Mouse (Mus musculus) urinary bladder, postnatal 10 days (tissue): ENCODE data around the gene Oxct2b.
"Not testable (repeated sequence)": the region's sequence is repeated elsewhere in the genome, so short reads cannot be mapped to it uniquely, and the experiment has no call there.

Experiments
- DNase-seq: peaks from one replicate; pipeline ENCODE4 v3.0.0; 2022; ENCODE audit warnings: low spot score

Gene Oxct2b

DNA sequence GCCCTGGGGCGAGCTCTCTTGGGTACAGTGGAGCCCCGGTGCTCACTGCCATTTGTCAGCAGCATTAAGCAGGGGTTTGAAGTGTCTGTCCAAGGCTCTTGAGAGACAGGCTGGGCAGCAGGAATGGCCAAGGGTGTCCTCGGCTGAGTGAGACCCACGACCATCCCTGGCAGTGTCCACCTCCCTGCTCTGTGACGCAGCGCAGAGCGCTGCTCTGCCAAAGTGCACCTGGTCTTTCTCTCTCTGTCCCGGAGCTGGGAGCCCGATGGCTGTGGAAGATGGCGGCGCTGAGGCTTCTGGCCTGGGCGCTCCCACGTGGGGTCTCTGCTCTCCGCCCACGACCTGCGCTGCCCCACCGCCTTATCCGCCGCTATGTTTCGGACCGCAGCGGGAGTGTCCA lies at the start of gene Oxct2b:
TSS of gene Oxct2b (plus strand) at position 256 of the 400 bp plus-strand sequence.
- DNase-seq, result no peak

DNA sequence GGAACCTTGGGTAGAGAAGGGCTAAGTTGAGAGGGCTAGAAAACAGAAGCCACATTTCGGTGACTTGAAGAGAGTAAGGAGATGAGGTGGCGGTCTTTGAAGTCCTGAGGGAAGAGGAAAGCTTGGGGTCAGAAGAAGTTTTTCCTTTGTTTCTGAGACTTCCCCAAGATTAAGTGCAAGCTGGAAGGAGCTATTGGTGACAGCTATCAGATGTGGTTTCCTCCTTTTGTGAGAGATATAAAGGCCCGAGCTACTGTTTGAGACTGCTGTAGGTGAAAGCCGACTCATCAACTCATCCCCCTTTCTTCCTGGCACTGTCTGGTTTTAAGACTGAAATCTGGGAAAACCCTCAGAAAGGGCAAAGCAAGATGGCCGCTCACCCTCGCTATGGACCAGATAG lies 47.4 kb upstream of the Oxct2b start:
- DNase-seq, result no peak

DNA sequence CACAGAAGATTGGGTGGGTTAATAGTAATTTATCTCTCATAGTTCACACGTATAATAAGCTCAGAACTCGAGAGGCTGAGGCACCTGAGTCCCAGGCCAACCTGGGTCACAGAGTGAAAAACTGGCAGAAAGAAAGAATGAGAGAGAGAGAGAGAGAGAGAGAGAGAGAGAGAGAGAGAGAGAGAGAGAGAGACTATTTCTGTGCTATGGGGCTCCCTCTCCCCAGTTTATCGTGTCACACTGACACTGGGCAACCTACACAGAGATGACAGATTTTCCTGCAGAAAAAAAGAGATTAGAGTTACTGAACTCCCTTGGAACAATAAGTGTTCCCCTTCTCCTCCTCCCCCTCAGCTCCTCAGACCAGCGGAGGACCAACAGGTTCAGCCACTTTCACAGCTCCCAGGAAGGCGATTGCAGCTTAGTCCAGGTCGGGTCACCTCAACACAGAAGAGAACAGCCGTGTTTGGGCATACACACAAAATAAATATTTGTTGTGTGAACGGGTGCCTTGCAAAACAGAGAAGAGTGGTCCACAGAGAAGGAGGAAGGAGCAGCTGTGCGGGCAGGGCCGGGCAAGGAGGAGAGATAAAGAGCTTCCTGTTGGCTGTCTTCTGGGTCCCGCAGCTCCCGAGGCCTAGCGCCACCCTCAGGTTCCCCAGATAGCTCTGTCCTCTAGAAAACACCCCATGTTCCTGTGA lies 44.6 kb upstream of the Oxct2b start:
- peak; percentile 23 for DNase-seq

DNA sequence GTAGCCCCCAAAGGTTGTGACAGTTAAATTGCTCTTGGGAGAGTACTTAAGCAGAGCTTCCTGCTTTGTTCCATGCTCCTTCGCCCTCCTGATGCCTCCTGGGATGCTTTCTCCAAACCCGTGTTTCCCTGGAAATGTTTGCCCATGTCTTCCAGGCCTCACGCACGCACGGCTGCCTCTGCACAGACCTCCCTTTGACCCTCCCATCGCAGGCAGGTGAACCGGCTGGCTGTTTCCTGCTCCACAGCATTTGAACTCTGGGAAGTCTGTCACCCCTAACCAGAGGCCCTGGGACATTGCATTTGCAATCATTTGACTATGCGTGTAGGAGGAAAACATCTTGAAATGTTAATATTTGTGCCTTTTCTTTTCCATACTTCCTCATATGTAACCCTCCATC lies 39.1 kb upstream of the Oxct2b start:
- no peak for DNase-seq

DNA sequence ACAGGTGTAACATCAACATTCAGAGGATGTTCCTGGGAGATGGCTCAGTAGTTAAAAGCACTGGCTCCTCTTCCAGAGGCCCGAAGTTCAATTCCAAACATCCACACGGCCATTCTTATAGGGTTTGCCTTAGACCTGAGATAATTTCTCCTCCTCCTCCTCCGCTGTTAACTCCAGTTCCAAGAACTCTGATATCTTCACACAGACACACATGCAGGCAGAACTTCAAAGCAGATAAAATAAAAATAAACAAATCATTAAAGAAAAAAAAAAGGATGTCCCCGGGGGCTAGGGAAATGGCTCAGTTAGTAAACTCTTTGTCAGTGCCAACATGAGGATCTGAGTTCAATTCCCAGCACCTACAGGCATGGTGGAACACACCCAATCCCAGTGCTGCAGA lies 37.8 kb upstream of the Oxct2b start:
- no peak for DNase-seq

DNA sequence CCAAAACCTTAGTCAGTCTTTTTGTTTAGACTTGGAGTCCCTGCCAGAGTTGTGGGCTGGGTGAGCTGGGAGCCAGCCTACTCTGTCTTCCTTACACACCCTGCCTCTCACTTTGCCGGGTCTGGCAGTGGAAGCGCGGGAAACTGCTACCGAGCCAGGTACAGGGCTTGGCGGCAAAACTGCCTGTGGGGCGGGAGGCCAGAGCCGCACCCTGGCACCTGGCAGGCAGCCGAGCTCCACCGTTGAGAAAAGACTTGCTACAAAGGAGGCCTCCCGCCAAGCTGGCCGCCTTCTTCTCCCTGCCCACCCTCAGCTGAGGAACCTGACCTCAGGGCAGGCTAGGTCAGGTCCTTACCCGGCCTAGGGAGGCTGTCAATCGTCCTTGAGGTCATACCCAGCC lies 35.3 kb upstream of the Oxct2b start:
- DNase-seq, result no peak

DNA sequence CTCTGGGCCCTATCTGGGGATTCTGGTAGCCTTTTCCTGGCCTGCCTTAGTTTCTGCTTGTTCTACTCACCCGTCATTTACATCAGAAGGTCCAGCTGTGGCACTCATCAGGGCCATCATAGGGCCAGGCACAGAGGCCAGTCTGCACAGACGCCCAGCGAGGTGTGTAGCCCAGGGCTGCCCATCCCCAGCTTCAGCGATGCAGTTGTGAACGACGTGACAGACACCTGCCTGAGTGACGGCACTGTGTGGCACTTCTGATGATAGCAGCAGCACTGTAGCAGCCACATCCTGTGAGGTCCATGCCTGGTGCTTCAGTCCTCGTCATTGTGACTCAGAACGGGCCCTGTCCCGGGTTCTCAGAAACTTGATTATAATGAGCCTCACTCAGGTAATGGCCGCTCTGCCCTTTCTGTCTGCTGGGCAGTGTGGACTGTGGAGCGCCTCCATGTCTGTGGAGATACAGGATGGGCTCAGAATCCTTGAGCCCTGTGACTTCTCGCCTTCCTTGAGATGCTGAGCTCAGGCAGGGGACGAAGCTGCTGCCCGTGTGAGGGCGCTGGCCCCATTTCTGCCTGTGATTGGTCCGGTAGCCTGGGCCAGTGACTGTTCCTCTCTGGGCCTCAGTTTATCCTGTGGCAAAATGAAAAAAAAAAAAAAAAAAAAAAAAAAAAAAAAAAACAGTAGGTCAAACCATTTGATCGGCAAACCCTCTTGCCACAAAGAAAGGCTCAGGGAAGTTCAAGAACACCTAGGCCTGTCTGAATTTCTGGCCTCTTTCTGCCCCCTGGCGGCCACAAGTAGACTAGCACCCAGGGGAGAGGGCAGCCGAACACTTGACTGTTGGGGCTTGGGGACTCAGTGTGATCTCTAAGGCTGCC lies 33.5 kb upstream of the Oxct2b start:
- DNase-seq, result no peak

DNA sequence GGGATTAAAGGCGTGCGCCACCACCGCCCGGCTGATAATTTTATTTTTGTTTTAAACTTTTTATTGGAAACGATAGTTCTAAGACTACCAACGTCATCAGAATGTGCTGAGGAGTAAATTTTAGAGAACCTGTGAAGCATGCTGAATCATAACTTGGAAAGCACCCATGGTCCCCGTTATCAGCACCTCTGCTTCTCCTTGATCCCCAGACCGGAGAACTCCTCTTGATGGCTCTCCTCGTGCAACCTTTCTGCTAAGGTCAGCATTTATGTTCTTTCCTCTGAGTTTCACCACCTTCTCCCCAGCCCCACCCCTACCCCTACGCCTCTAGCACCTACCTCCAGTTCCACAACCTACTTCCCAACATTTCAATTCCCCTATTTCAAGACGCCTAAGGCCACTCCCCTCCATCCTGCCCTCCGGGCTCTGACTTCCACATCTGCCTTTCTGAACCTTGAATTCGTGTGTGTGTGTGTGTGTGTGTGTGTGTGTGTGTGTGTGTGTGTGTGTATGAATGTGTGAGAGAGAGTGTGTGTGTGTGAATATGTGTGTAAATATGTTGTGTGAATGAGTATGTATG lies 32.7 kb upstream of the Oxct2b start:
- no peak for DNase-seq

DNA sequence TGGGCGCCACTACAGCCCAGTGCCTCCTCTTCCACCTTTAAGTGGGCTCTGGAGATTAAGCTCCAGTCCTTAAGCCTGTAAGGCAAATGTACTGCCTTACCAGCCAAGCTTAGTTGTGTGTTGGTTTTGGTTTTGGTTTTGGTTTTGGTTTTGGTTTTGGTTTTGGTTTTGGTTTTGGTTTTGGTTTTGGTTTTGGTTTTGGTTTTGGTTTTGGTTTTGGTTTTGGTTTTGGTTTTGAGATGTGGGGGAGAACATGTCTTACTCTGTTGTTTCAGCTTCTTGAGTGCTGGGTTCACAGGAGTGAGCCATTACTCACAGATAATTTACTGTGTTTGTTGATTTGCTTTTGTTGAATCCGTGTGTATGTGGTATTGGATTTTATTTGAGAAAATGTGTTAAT lies 30.8 kb upstream of the Oxct2b start:
- DNase-seq, result no peak

DNA sequence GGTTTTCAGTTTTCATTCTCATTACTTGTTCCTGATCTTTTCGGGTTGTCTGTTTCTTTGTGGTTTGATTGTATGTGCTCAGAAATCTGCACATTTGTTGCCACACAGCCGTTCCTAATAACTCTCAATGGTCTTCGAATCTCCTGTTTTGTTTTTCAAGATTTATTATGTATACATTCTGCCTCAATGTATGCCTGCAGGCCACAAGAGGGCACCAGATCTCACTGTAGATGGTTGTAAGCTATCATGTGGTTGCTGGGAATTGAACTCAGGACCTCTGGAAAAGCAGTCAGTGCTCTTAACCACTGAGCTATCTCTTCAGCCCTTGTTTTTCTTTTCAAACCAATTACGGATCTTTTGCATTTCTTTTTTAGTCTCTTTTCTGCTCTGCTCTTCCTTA lies 29.7 kb upstream of the Oxct2b start:
- no peak for DNase-seq

DNA sequence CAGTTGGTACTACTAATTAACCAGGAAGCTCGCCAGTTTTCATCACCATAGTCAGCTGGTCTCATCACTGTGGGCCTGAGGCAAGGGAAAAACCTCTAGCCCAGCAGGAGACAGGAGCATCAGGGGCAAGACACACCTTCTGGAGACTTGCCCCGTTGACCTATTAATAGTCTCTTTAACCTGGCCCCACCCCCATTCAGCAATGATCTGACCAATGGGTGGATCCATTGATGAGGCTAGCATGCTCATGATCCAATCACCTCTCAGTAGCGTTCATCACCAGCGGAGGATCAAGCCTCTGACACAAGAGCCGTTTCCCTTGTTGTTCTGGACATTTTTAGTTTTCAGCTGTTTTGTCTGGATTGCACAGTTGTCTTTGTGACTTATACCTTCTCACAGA lies 23.4 kb upstream of the Oxct2b start:
- DNase-seq, result no peak

DNA sequence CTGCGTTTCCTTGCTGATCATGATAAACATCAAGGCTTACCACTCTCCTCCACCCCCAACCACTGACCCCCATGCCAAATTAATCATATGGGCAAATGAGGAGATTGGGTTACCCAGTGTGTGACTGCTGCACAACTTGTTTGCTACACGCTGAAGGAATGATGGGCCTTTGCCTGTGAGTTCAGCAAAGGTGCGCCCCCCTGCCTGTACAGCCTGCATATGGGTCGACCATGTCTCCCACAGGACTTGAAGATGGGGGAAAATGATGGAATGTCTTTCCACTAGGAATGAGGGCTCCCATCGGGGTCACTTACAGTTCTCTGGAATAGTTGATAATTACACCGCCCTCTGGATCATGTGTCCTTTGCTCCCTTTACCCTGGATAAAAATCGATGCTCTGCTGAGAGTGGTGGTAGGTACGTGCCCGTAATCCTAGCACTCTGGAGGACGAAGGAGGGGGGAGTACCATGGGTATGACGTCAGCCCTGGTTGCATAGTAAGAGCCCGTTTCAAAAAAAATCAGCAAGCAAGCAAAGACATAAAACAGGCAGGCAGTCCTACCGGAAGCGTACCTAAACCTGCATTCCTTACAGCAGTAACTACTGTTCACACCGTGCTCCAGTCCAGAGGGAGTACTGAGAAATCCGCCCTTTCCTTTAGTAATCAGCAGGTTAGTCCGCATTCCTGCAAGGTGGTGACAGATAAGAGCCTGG lies 22.8 kb upstream of the Oxct2b start:
- DNase-seq, result no peak

DNA sequence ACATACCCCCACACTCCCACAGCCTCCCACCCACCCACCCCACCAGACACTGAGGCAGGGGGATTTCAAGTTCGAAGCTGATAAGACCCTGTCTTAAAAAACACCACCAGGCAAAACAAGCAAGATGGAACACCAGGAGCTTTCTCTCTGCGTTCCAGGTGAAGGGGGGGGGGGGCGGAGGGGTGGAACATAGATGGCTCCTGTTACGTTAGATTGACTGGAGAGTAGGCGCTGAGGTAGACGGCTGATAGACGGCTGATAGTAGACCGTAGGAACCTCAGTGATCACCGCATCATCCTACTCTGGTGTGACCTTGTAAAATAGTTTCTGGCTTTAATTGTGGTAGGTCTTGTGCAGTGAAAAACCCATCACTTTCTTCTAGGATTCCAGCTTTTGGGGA lies 22.2 kb upstream of the Oxct2b start:
- DNase-seq, result no peak

DNA sequence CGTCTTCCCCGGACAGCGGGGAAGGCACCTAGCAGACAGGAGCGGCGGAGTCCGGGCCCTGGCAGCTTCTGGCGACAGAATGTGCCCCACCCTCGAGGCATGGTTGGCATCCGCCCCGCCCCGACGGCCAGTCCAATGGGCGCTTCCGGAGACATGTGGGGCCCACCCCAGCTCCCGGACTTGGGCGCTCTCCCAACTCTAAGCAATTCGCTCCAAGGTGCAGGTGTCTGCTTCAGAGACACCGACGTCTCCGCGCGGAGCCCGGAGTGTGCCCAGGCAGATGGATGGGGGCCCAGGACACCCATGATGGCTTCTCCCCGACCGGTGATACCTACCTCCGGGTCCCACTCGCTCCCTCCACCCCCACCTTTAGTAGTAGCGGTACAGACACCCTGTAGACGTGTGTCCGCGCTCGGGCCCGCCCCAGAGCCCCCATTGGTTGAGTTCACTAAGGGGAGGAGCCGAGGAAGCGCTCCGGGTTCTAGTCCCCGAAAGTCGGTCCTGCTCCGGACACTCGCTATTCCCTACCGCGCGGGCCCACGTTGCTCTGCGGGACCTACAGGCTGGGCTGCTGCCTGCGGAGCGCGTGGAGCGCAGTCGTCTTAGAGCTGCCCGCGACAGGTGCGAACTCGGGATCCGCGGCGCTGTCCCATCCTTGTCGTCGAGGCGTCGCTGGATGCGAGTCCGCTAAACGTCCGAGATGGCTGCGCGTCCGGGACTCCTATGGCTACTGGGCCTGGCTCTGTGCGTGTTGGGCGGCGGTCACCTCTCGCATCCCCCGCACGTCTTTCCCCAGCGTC lies 11.2 kb upstream of the Oxct2b start, which contains the start of gene Bmp8b:
TSS of gene Bmp8b (plus strand) at position 515 of the 800 bp plus-strand sequence.
- no peak for DNase-seq

DNA sequence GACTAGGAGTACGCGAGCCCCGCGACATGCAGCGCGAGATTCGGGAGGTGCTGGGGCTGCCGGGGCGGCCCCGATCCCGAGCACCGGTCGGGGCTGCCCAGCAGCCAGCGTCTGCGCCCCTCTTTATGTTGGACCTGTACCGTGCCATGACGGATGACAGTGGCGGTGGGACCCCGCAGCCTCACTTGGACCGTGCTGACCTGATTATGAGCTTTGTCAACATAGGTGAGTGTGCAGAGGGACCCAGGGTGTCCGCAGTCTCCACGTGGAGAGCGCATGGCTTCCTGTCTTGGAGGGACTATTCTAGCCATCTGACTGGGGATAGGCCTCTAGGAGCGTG lies 10.6 kb upstream of the Oxct2b start:
- DNase-seq, result no peak

DNA sequence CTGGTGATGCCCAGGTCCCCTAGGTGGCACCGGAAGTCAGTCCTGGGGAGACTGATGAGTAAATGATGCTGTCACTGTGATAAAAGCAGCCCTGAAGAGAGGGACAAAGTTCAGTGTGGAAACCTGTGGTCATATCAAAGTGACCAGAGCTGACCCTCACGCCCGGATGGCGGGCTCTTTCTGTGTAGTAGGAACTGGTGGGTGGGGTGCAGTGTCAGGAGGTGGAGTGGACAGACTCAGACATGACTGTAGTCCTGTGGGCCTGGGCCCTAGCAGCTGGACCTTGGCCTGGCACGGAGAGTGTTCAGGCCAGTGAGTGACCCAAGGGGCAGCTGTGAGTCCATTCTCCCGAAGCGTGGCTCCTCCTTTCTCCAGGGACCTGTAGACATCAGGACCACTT lies 10.1 kb upstream of the Oxct2b start:
- DNase-seq, result not testable (repeated sequence)

DNA sequence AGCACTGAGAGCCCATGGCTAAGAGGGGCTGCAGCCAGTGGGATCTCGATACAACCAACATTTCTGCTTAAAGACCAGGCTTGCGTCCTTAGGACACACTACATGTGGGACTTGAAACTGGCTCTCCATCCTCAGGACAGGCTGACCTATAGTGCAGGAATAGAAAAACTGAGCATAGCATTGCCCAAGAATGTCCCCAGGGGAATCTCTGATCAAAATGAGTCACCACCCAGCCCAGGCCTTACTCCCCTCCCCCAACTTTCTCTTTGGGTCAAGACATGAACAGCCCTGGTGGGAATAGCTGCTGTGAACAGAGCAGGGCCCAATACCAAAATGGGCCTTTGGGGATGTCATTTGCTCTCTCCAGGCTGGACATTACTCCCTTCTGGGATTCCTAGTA lies 9.2 kb upstream of the Oxct2b start:
- DNase-seq, result no peak

DNA sequence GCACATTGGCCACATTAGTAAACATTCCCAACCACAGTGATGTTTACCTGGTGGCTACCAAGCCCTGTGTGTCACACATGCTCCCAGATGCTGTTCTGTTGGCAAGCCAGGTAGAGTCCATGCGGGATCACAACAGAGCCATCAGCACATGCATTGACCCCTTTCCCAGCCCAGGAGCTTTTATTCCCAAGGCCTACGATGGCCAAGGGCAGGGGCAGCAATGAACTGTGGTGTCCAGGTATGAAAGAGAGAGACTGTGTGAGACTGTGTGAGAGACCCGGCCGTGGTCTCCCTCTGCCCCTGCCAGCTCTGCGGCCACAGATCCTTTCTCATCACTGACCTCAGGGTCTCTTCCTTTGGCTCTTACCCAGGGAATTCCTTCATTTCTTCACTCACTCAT lies 8.0 kb upstream of the Oxct2b start:
- DNase-seq, result no peak

DNA sequence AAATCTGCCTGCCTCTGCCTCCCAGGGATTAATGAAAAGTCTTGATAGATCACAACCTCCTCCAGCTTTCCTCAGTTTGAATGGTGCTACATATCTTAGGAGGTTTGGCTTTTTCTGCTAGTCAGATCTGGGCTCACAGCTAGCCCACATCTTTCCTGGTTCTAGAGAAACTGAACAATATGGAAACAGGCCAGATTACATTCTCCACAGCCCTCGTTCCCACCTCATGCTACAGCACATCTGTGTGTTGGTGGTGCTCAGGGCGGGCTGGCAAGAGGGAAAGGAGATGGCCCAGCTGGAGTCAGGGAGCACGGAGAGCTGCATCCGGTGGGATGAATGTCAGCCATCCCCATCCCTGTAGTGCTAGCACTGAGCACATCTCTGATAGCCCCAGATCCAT lies 5.3 kb upstream of the Oxct2b start:
- DNase-seq, result no peak

DNA sequence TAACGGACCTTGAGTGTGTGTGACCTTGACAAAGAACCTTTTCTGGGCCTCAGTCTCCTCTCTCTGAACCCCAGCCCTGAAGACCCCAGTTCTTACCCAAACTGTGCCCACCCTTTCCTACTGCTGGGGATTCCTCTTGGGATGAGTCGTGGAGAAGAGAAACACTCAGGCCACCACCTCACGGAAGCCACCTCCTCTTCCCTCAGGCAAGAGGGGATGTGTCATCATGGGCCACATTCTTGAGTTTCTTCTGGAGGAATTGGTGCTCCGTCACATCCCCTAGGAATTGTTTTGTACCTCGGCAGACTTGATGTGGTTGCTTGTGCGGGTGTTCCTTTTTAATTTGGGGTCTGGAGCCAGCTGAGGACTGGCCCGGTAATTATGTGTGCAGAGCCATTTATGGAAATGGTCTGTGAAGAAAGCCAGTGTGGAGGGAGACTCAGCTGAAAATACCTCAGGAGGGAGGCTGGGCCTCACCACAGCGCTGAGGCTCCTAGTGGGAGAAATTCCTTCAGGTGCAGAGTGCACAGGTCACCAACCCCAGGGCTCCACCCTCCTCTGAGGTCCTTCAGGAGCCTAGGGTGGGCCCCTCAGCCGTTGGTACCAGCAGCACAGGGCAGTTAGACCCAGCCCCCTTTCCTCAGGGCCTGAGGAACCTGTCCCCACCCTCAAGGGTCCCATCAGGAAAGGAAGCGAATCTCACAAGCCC lies 4.6 kb upstream of the Oxct2b start:
- DNase-seq, result not testable (repeated sequence)

DNA sequence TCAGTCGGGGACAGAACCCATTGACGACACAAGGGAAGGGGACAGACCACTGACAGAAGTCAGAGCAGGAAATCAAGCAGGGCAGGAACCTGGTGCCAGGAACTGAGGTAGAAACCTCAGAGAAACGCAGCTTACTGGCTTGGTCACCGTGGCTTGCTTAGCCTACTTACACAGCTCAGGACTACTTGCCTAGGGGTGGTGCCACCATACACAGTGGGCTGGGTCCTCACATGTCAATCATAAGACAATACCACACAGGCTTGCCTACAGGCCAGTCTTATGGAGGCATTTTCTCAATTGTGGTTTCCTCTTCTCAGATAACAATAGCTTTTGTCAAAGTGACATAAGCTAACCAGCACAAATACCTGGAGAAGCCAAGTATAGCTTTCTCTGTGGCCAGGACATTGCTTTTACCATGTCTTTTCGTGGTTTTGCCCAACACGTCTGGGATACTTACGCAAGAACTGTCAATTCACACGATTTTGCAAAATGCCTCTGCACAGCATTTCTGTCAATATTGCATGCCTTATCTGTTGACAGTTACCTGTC lies 3.8 kb upstream of the Oxct2b start:
- DNase-seq, result no peak
